Mouse (Mus musculus) kidney, embryonic 14.5 days (tissue): Measurements from ENCODE around the gene Mei1. TPM values are rescaled to one million over a fixed set of nuclear protein-coding genes. Genes with fewer than 3 reads are reported as not detected.

Experiments
- ATAC-seq: fragments of 200-750 bp; cut with Nextera tagmentation; 2 replicates; pipeline ENCODE4 v1.8.0; 2017; ENCODE audit warnings: moderate number of reproducible peaks, mild to moderate bottlenecking, moderate TSS enrichment, moderate library complexity; ENCODE audit not compliant: low FRiP score, low TSS enrichment
- H3K27ac ChIP-seq: fragments of 300-500 bp; sonication (generic); 2 replicates; pipeline ENCODE4 v1.5.1; 2014; ENCODE audit warnings: low read depth, mild to moderate bottlenecking, low read length, moderate library complexity, mixed read lengths
- H3K27me3 ChIP-seq: fragments of 300-500 bp; sonication (generic); 2 replicates; pipeline ENCODE4 v1.6.1; 2014; ENCODE audit warnings: mild to moderate bottlenecking, low read length; ENCODE audit not compliant: control insufficient read depth, insufficient read depth
- H3K36me3 ChIP-seq: fragments of 300-500 bp; sonication (generic); 2 replicates; pipeline ENCODE4 v1.6.1; 2014; ENCODE audit warnings: low read length, mixed read lengths; ENCODE audit not compliant: control insufficient read depth, insufficient read depth
- H3K4me1 ChIP-seq: fragments of 300-500 bp; sonication (generic); 2 replicates; pipeline ENCODE4 v1.6.1; 2014; ENCODE audit warnings: low read length, mixed read lengths; ENCODE audit not compliant: control insufficient read depth, insufficient read depth
- H3K4me2 ChIP-seq: fragments of 300-500 bp; sonication (generic); replicated peaks from 2 replicates; pipeline ENCODE4 v1.6.1; 2014; ENCODE audit warnings: low read depth, mild to moderate bottlenecking, low read length
- H3K4me3 ChIP-seq: fragments of 300-500 bp; sonication (generic); 2 replicates; pipeline ENCODE4 v1.5.1; 2014; ENCODE audit warnings: mild to moderate bottlenecking, low read length
- H3K9ac ChIP-seq: fragments of 300-500 bp; sonication (generic); 2 replicates; pipeline ENCODE4 v1.6.1; 2014; ENCODE audit warnings: low read depth, mild to moderate bottlenecking, low read length, moderate library complexity
- H3K9me3 ChIP-seq: fragments of 300-500 bp; sonication (generic); 2 replicates; pipeline ENCODE4 v1.6.1; 2016; ENCODE audit warnings: low read length; ENCODE audit not compliant: control insufficient read depth
- WGBS: fragments of 180-500 bp; shearing (Covaris S2); extraction: QIAGEN DNeasy Blood & Tissue Kit; methylation state at CpG from one replicate; pipeline ENCODE4 v1.1.7; 2014; 5-methylcytosine and 5-hydroxymethylcytosine counted together
- polyA plus RNA-seq: library from polyadenylated mRNA; unstranded; fragments of >200 nt; fragmentation: Nextera tagmentation; extraction: Ambion mirVana; gene quantifications from 2 replicates; pipeline ENCODE4 v1.2.1, GENCODE M21; 2014

Mei1 gene
- polyA plus RNA-seq, 1 experiment from 2014 or later: not detected

- no peak overlapping the region for H3K27ac ChIP-seq
- no peak overlapping the region for H3K4me3 ChIP-seq
- no peak overlapping the region for H3K9ac ChIP-seq
- no peaks in the 10 kb centered on the region for H3K9me3 ChIP-seq
- WGBS: 74% methylated on average over 8 of the region's 8 CpGs
- H3K27me3 ChIP-seq: no peaks in the 10 kb centered on the region
- peaks cover 73% of the 10 kb centered on the region for H3K36me3 ChIP-seq
- no peak for ATAC-seq
- peaks cover 11% of the 10 kb centered on the region for H3K4me1 ChIP-seq
- H3K4me2 ChIP-seq: no peak overlapping the region
Measured at GRCm38 (mm10) chr15:82172648-82173047, 102.9 kb downstream of the Mei1 start.

DNA sequence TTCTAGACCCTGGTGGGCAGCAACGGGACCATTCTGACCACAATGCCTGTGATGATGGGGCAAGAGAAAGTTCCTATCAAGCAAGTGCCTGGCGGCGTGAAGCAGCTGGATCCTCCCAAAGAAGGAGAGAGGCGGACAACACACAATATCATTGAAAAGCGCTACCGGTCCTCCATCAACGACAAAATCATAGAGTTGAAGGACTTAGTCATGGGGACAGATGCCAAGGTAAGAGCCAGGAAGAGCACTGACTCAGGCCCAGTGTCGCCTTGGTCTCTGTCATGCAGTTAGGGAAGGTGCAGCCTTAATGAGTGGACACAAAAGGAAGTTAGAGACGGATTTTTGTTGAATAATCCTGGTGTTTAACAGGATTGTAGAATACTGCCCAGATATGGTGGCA lies 105.3 kb downstream of the Mei1 start:
- peaks cover 92% of the 10 kb centered on the region for H3K36me3 ChIP-seq
- no peaks in the 10 kb centered on the region for H3K4me1 ChIP-seq
- no peak overlapping the region for H3K27ac ChIP-seq
- H3K27me3 ChIP-seq: no peaks in the 10 kb centered on the region
- ATAC-seq: no peak
- 98% methylated on average over 9 of the region's 9 CpGs for WGBS
- no peak overlapping the region for H3K4me3 ChIP-seq
- no peak overlapping the region for H3K4me2 ChIP-seq
- H3K9ac ChIP-seq: no peak overlapping the region
- H3K9me3 ChIP-seq: no peaks in the 10 kb centered on the region

Other genes starting within 250 kb of the Mei1 start
- 19.4 and 24.1 TPM in 2 replicates for gene Tob2, start 211.2 kb upstream of the Mei1 start, polyA plus RNA-seq
- 192 and 223 TPM in 2 replicates for gene Phf5a, start 198.1 kb upstream of the Mei1 start, polyA plus RNA-seq
- 123 and 191 TPM in 2 replicates for gene Aco2, start 197.7 kb upstream of the Mei1 start, polyA plus RNA-seq
- gene Polr3h, start 143.8 kb upstream of the Mei1 start, polyA plus RNA-seq: 76.5 and 78.9 TPM in 2 replicates
- gene Csdc2, start 133.2 kb upstream of the Mei1 start, polyA plus RNA-seq: 17.5 and 28.1 TPM in 2 replicates
- 28.3 and 33.0 TPM in 2 replicates for gene Pmm1, start 109.1 kb upstream of the Mei1 start, polyA plus RNA-seq
- not detected in 2 replicates for gene 1700029P11Rik, start 89.5 kb upstream of the Mei1 start, polyA plus RNA-seq
- gene Xrcc6, start 82.2 kb upstream of the Mei1 start, polyA plus RNA-seq: 71.9 and 87.6 TPM in 2 replicates
- 18.9 and 33.0 TPM in 2 replicates for gene Desi1, start 36.1 kb upstream of the Mei1 start, polyA plus RNA-seq
- 342 and 399 TPM in 2 replicates for gene Snu13, start 22.4 kb upstream of the Mei1 start, polyA plus RNA-seq
- gene 4930407I10Rik, start 10.8 kb upstream of the Mei1 start, polyA plus RNA-seq: not detected in 2 replicates
- 12.8 and 19.6 TPM in 2 replicates for gene Ccdc134, start 57.9 kb downstream of the Mei1 start, polyA plus RNA-seq
- gene Srebf2, start 77.2 kb downstream of the Mei1 start, polyA plus RNA-seq: 76.9 and 114 TPM in 2 replicates
- 0.80 and 1.1 TPM in 2 replicates for gene Shisa8, start 142.8 kb downstream of the Mei1 start, polyA plus RNA-seq
- gene Tnfrsf13c, start 154.4 kb downstream of the Mei1 start, polyA plus RNA-seq: 0.12 and 0.13 TPM in 2 replicates
- 83.3 and 116 TPM in 2 replicates for gene Cenpm, start 174.8 kb downstream of the Mei1 start, polyA plus RNA-seq
- not detected in 2 replicates for gene 1500009C09Rik, start 182.4 kb downstream of the Mei1 start, polyA plus RNA-seq
- gene Sept3, start 204.9 kb downstream of the Mei1 start, polyA plus RNA-seq: 8.6 and 15.8 TPM in 2 replicates
- gene Wbp2nl, start 229.0 kb downstream of the Mei1 start, polyA plus RNA-seq: 0.23 and 0.65 TPM in 2 replicates